Mouse (Mus musculus) testis, adult 2 months (tissue): ENCODE measurements around the gene Kcnab1.

Experiments used
- CTCF ChIP-seq: fragments of 200-500 bp; IDR thresholded peaks from 2 replicates; pipeline ENCODE4 v1.5.1; 2012; ENCODE audit warnings: low read depth, mild to moderate bottlenecking, inconsistent platforms, low read length, moderate library complexity; ENCODE audit not compliant: control insufficient read depth, insufficient read depth, insufficient replicate concordance
- POLR2A ChIP-seq: fragments of 200-500 bp; IDR thresholded peaks from 2 replicates; pipeline ENCODE4 v1.6.1; 2012; ENCODE audit warnings: low read depth, mild to moderate bottlenecking, inconsistent platforms, low read length, moderate library complexity; ENCODE audit not compliant: control insufficient read depth

DNA sequence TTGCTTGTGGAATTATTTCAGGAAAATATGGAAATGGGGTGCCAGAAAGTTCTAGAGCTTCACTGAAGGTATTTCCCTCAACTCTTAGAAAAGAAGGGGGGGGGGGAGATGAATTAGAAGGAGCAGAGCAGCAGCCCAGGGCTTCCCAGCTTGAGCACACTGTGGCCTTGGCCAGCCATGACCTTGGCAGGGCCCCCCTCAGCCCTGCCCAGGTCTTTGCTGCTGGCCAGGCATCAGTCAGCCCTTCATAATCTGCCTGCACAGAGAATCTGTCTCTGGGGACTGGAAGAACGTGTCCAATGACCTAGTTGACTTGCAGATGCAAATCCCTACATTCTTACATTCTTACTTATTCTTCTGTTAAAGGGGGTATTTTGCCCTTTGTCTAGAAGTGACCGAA lies 249.1 kb downstream of the Kcnab1 start:
- TF ChIP-seq CTCF (no peak), POLR2A (no peak)
